Mouse (Mus musculus) lung, adult 2 months (tissue): ENCODE measurements around the gene Denr. TPM values are rescaled to one million over a fixed set of nuclear protein-coding genes. Genes with fewer than 3 reads are reported as not detected.

ENCODE experiments used
- DNase-seq: peaks from one replicate; pipeline ENCODE4 v3.0.0; 2022
- H3K4me1 ChIP-seq: fragments of 200-500 bp; 2 replicates; pipeline ENCODE4 v1.6.1; 2011; ENCODE audit warnings: low read length; ENCODE audit not compliant: control insufficient read depth, insufficient read depth
- H3K4me3 ChIP-seq: fragments of 200-500 bp; replicated peaks from 2 replicates; pipeline ENCODE3; 2011; ENCODE audit warnings: low read depth, mild to moderate bottlenecking, control low read depth, low read length; ENCODE audit errors: extremely low read depth
- CTCF ChIP-seq: fragments of 200-500 bp; IDR thresholded peaks from 2 replicates; pipeline ENCODE4 v1.5.1; 2011; ENCODE audit warnings: mild to moderate bottlenecking, low read length, control low read depth; ENCODE audit not compliant: insufficient read depth
- POLR2A ChIP-seq: fragments of 200-500 bp; IDR thresholded peaks from 2 replicates; pipeline ENCODE4 v1.6.1; 2011; ENCODE audit warnings: low read depth, mild to moderate bottlenecking, control low read depth, low read length, borderline replicate concordance; ENCODE audit errors: extremely low read depth
- WGBS: fragments of 180-500 bp; shearing (Covaris S2); methylation state at CpG from one replicate; pipeline ENCODE4 v1.1.7; 2018; 5-methylcytosine and 5-hydroxymethylcytosine counted together
- polyA plus RNA-seq: library from polyadenylated mRNA; depleted of rRNA; stranded (reverse); fragments of >200 nt; gene quantifications from 2 replicates; pipeline ENCODE4 v1.2.3, GENCODE M21; 2012; rRNA removed

Denr gene
- polyA plus RNA-seq, 1 experiment: 20.3 TPM

DNA sequence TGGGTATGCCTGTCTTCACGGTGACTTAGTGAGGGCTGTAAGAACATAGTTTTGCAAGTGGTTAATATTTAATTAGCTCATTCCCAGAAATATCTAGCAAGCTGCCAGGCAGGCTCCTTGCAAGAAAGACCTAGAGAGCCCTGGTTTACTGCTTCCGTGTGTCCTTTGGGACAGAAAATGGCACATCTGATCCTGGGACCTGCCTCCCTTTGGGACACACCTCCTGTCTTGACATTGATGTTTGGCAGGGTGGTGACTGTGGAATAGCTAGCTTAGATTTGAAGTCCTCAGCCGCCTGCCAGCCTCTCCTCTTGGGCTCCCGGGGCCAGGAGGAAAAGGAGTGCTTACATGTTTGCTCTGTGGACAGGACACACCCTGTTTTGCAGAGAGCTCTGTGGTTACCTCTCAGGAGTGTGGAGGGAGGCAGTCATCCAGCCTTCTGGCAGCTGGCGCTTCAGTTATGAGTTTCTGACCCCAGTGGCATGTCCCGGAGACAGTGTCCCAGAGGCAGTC lies 68.7 kb downstream of the Denr start:
- peak; percentile 67 for DNase-seq
- 29% methylated on average over 6 of the region's 6 CpGs for WGBS
- Histone ChIP-seq H3K4me1 (peaks cover 29% of the 10 kb centered on the region), H3K4me3 (no peak overlapping the region)
- TF ChIP-seq POLR2A (no peak), CTCF (no peak)

DNA sequence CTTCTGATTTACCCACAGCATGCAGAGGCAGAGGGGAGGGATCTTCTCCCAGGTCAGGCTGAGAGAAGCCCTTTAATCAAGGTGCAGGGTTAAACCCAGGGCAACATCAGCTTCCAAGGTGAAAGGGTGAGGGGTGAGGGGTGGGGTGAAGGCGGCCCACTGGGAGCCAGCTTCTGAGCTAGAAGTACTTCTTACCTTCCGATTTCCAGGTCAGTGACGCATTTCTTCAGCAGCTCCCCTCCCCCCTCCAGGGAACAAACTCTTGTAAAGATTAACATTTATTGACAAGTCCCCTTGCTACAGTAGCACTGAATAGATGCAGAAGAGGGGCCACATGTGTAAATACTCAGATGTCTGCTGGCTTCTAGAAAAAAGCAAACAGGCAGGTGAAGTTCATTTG lies 70.3 kb downstream of the Denr start:
- DNase-seq: peak; percentile 6
- no peak for TF ChIP-seq CTCF
- H3K4me1 ChIP-seq: peaks cover 36% of the 10 kb centered on the region
- H3K4me3 ChIP-seq: no peak overlapping the region
- WGBS: 66% methylated on average over 3 of the region's 3 CpGs

DNA sequence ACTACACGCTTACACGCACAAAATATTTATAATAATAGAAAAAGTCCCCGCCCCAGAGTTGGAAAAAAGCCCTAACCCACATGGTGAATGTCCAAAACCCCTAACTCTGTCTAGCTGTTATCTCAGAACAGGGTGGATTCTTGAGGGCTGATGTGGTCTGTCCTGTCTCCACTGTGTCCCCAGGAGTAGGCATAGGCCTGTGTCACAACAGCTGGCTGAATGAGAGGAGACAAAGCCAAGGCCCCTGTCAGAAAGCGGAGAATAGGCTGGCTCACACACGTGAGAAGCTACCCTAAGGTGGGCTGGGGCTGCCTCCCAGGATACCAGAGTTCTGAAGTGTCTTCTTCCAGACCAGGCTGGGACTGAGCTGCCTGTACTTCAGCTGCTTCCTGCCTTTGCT lies 71.2 kb downstream of the Denr start:
- peak; percentile 7 for DNase-seq
- Histone ChIP-seq H3K4me3 (no peak overlapping the region), H3K4me1 (peaks cover 36% of the 10 kb centered on the region)
- no peak for TF ChIP-seq POLR2A
- no peak for TF ChIP-seq CTCF
- 40% methylated on average over 5 of the region's 5 CpGs for WGBS

Other genes with a start within 250 kb of the Denr start
- 30.3 and 49.8 TPM in 2 replicates for gene Clip1, start 222.6 kb upstream of the Denr start, polyA plus RNA-seq
- 26.8 and 29.5 TPM in 2 replicates for gene Zcchc8, start 186.1 kb upstream of the Denr start, polyA plus RNA-seq
- 8.7 and 16.0 TPM in 2 replicates for gene Rsrc2, start 157.8 kb upstream of the Denr start, polyA plus RNA-seq
- gene Kntc1, start 157.5 kb upstream of the Denr start, polyA plus RNA-seq: 0.34 and 1.3 TPM in 2 replicates
- gene Hcar2, start 41.7 kb upstream of the Denr start, polyA plus RNA-seq: 6.0 and 12.9 TPM in 2 replicates
- 1.4 and 2.7 TPM in 2 replicates for gene Hcar1, start 27.2 kb upstream of the Denr start, polyA plus RNA-seq
- 0.41 and 0.53 TPM in 2 replicates for gene Gm43518, start 20.2 kb downstream of the Denr start, polyA plus RNA-seq
- gene Ccdc62, start 23.5 kb downstream of the Denr start, polyA plus RNA-seq: 2.0 and 3.2 TPM in 2 replicates
- gene Hip1r, start 66.5 kb downstream of the Denr start, polyA plus RNA-seq: 31.9 and 36.4 TPM in 2 replicates
- 36.6 and 39.3 TPM in 2 replicates for gene Vps37b, start 125.1 kb downstream of the Denr start, polyA plus RNA-seq
- gene Abcb9, start 188.6 kb downstream of the Denr start, polyA plus RNA-seq: 7.7 and 7.8 TPM in 2 replicates
- 42.4 and 52.2 TPM in 2 replicates for gene Ogfod2, start 205.1 kb downstream of the Denr start, polyA plus RNA-seq
- 32.3 and 33.6 TPM in 2 replicates for gene Arl6ip4, start 208.9 kb downstream of the Denr start, polyA plus RNA-seq